Mouse (Mus musculus): ENCODE measurements around the gene Actr2. TPM values are rescaled to one million over a fixed set of nuclear protein-coding genes. Genes with fewer than 3 reads are reported as not detected.

Gene Actr2
- polyA plus RNA-seq, 1 experiment from 2014 or later: 153 TPM

DNA sequence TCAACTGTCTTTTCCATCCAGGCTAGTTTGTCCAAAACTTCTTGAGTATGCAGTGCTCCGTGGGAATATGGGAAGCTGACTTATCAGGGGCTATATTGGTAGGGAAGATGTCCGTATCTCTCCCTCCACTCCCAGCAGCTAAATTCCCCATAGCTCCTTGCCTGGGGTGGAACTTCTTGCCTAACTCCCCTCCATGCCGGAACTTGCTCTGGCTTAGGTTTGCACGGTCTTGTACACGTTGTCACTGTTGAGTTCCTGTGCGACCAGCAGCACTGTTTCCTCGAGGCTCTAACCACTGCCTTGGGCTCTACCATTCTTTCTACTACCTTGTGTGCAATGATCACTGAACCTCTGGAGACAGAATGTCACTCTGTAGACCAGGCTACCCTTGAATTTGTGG lies 4.6 kb downstream of the Actr2 start:
- Histone ChIP-seq H3K9me3 (replicated peaks) (no peaks in the 10 kb centered on the region), H3K27me3 (no peaks in the 10 kb centered on the region), H3K4me1 (peaks cover 11% of the 10 kb centered on the region), H3K9ac (no peak overlapping the region), H3K27ac (no peak overlapping the region), H3K36me3 (peaks cover 12% of the 10 kb centered on the region; the same call in 1 of the 2 replicates), H3K4me3 (no peak overlapping the region), H3K4me2 (replicated peaks) (no peak overlapping the region)
- no peak for ATAC-seq (ENCODE audit: low FRiP score)
- 96% methylated on average over 7 of the region's 7 CpGs for WGBS

DNA sequence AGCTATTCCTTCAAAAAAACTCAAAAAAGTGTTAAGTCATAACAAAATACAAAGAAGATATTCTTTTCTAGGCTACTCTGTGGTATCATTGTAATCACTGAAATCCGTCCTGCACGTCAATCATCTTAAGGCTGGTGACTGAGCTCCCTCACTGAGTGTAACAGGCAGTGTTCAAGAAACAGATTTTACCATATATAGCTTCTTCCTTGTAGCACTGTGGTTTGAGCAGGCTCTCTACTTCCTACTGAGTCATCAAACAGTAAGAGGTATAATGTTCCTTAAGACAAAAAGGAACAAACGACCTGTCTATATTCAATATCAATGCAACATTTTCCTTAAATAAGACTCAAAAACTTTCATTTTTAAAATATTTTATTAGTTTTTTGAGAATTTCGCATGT lies 5.0 kb downstream of the Actr2 start:
- 96% methylated on average over 4 of the region's 4 CpGs for WGBS
- H3K4me3 ChIP-seq: no peak overlapping the region
- H3K4me2 ChIP-seq (replicated peaks): no peak overlapping the region
- peaks cover 12% of the 10 kb centered on the region; the same call in 1 of the 2 replicates for H3K36me3 ChIP-seq
- ATAC-seq (ENCODE audit: low FRiP score): no peak
- no peak overlapping the region for H3K27ac ChIP-seq
- H3K9me3 ChIP-seq (replicated peaks): no peaks in the 10 kb centered on the region
- no peaks in the 10 kb centered on the region for H3K27me3 ChIP-seq
- peaks cover 11% of the 10 kb centered on the region for H3K4me1 ChIP-seq
- no peak overlapping the region for H3K9ac ChIP-seq

DNA sequence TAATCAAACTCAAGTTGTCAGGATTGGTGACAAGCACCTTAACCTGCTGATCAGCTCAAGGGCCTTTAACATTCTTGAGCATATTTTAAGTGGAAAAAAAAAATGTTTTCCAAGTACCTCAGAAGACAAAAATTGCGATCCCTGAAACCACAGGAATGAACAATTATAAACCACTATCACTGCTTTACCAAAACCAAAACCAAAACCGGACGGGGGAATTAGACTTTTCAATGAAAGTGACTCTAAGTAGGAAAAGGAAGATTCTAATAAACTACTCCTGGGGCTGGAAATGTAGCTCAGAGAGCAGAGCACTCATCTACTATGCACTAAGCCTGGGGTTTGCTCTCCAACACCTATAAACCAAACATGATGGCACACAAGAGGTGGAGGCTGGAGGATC lies 5.8 kb downstream of the Actr2 start:
- ATAC-seq (ENCODE audit: low FRiP score): no peak
- Histone ChIP-seq H3K9ac (no peak overlapping the region), H3K4me1 (peaks cover 11% of the 10 kb centered on the region), H3K27ac (no peak overlapping the region), H3K36me3 (peaks cover 12% of the 10 kb centered on the region; the same call in 1 of the 2 replicates), H3K9me3 (replicated peaks) (no peaks in the 10 kb centered on the region), H3K27me3 (no peaks in the 10 kb centered on the region), H3K4me2 (replicated peaks) (no peak overlapping the region), H3K4me3 (no peak overlapping the region)
- WGBS: 93% methylated on average over 3 of the region's 3 CpGs

DNA sequence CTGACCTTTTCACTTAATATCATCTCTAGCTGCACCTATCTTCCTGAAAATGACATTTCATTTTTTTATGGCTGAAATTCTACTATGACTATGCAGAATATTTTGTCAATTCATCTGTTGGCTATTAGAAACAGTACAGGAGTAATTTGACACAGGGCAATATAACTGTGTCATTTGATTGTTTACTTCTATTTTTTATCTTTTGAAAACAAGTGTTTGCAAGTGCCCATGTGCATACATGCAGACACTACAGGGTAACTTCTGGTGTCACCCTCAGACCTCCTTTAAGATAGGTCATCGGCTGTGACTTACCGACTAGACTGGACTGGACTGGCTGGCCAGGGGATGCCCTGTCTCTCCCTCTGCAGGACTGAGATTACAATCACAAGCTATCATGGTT lies 8.8 kb downstream of the Actr2 start:
- Histone ChIP-seq H3K4me3 (no peak overlapping the region), H3K27ac (no peak overlapping the region), H3K4me1 (no peaks in the 10 kb centered on the region), H3K27me3 (no peaks in the 10 kb centered on the region), H3K36me3 (peaks cover 10% of the 10 kb centered on the region; the same call in 1 of the 2 replicates), H3K9me3 (replicated peaks) (no peaks in the 10 kb centered on the region), H3K4me2 (replicated peaks) (no peak overlapping the region), H3K9ac (no peak overlapping the region)
- no peak for ATAC-seq (ENCODE audit: low FRiP score)
- WGBS: 96% methylated on average over 2 of the region's 2 CpGs

DNA sequence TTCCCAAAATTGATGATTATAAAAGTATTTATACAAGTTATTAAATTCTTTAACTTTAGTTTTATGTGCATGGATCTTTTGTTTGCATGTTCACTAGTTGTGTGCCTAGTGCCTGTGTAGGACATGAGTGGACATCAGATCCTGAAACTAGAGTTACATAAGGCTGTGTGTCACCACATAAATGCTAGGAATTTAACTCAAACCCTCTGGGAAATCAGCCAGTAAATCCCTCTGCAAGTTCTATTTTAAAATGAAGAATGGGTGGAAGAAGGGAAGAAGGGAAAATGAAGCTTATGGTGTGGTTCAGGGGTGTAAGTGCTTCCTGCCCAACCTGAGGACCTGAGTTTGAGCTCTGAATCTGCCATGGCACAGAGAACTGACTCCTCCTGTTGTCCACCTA lies 26.4 kb downstream of the Actr2 start:
- H3K4me2 ChIP-seq (replicated peaks): no peak overlapping the region
- H3K27ac ChIP-seq: no peak overlapping the region
- H3K27me3 ChIP-seq: no peaks in the 10 kb centered on the region
- H3K9ac ChIP-seq: no peak overlapping the region
- H3K4me3 ChIP-seq: no peak overlapping the region
- H3K4me1 ChIP-seq: no peaks in the 10 kb centered on the region
- no peak for ATAC-seq (ENCODE audit: low FRiP score)
- H3K36me3 ChIP-seq: peaks cover 44% of the 10 kb centered on the region
- H3K9me3 ChIP-seq (replicated peaks): no peaks in the 10 kb centered on the region

DNA sequence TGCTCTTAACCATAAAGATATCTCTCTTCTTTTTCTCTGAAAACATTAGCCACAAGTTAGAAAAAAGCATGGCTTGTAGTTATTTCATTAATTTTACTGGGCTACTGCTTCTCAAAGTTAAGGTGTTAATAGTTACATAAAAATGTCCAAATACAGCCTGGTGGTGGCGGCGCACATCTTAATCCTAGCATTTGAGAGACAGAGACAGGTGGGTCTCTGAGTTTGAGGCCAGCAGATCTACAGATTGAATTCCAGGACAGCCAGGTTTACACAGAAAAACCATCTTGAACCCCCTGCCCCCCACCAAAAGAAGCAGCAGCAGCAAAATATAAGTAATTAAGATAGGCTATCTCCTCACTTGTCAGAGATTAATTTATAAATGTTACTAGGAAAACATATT lies 27.1 kb downstream of the Actr2 start:
- Histone ChIP-seq H3K9me3 (replicated peaks) (no peaks in the 10 kb centered on the region), H3K27ac (no peak overlapping the region), H3K36me3 (peaks cover 46% of the 10 kb centered on the region), H3K9ac (no peak overlapping the region), H3K27me3 (no peaks in the 10 kb centered on the region), H3K4me2 (replicated peaks) (no peak overlapping the region), H3K4me3 (no peak overlapping the region), H3K4me1 (no peaks in the 10 kb centered on the region)
- no peak for ATAC-seq (ENCODE audit: low FRiP score)
- WGBS: 98% methylated on average over 2 of the region's 2 CpGs

DNA sequence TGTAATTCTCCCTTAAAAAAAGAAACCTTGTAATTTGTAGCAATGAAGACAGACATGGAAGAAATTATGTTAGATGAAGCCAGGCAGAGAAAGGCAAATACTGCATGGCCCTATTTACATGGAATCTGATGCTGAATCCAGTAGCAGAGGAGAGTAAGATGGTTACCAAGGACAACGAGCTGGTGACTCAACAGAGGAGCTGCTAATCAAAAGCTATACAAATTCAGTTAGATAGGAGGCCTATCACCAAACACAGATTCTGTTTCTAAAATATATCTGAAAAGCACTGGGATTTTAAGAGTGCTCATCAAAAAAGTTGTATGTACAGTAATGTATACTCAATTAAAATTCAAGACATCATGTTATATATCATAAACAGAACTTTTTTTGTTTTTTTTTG lies 37.3 kb downstream of the Actr2 start:
- H3K4me1 ChIP-seq: no peaks in the 10 kb centered on the region
- H3K27me3 ChIP-seq: no peaks in the 10 kb centered on the region
- H3K4me3 ChIP-seq: no peak overlapping the region
- 76% methylated on average over 1 of the region's 1 CpGs for WGBS
- no peaks in the 10 kb centered on the region for H3K9me3 ChIP-seq (replicated peaks)
- no peak overlapping the region for H3K4me2 ChIP-seq (replicated peaks)
- no peak overlapping the region for H3K9ac ChIP-seq
- H3K36me3 ChIP-seq: peaks cover 67% of the 10 kb centered on the region
- no peak for ATAC-seq (ENCODE audit: low FRiP score)
- H3K27ac ChIP-seq: no peak overlapping the region

DNA sequence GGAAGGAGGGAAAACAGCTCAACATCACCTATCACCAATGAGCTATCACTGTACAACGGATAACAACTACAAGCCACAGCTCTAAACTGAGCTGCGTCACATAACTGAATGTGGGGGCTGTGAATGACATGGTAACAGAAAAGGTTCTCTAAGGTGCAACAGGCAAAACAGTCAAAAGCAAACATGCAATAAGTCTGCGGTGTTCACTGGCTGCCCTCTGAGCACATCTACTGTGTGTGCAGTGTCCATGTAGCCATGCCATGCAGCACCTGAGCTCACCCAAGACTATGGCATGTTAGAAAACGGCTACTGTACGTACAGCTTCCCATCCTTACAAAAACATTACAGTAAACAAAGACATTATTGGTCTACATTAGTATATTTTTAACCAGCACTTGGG lies 39.9 kb downstream of the Actr2 start:
- WGBS: 96% methylated on average over 5 of the region's 5 CpGs
- no peak overlapping the region for H3K27ac ChIP-seq
- peaks cover 62% of the 10 kb centered on the region for H3K36me3 ChIP-seq
- no peaks in the 10 kb centered on the region for H3K9me3 ChIP-seq (replicated peaks)
- H3K27me3 ChIP-seq: no peaks in the 10 kb centered on the region
- H3K4me3 ChIP-seq: no peak overlapping the region
- H3K9ac ChIP-seq: no peak overlapping the region
- ATAC-seq (ENCODE audit: low FRiP score): no peak
- H3K4me1 ChIP-seq: no peaks in the 10 kb centered on the region
- no peak overlapping the region for H3K4me2 ChIP-seq (replicated peaks)

DNA sequence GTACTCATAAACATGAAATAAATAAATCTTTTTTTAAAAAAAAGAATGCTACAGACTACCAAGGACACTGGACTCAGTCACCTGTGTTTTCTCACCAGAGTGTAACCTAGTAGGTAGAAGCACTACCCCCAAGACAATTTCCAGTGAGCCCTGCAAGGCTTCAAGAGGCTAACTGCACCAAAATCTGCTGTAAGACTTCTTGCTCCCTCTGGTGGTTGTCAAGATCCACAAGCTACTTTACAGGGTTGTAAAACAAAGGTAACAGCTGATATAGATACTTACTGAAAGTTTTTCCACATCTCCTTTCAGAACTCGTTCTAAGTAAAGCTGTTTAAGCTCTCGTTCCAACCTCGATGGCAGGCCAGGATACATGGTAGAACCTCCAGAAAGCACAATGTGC lies 40.5 kb downstream of the Actr2 start:
- peaks cover 58% of the 10 kb centered on the region for H3K36me3 ChIP-seq
- 85% methylated on average over 3 of the region's 3 CpGs for WGBS
- no peak for ATAC-seq (ENCODE audit: low FRiP score)

DNA sequence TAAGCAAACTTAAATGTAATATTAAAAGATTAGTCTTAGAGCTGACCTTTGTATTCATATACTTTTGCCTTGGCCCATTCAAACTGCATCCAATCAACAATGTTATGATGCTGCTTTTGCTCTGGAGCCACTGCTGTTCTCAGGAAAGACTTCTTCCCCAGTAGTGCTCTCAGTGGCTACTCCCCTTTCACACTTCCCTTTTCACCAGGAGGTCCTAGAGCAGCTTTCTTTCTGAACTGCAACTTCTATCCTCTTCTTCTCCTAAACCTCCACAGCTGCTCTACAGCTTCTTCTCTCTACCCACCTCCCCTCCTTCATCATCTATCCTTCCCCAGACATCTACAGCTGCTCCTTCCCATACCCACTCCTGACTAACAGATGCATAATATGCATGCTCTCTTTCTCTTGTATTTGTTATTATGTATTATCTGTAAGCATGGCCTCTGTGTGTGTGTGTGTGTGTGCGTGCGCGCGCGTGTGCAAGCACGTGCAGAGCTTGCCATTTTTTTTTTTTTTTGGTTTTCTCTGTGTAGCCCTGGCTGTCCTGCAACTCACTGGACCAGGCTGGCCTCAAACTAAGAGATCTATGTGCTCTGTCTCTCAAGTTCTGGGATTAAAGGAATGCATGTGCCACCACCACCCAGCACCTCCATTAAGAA lies 44.2 kb downstream of the Actr2 start:
- peaks cover 53% of the 10 kb centered on the region for H3K36me3 ChIP-seq
- ATAC-seq (ENCODE audit: low FRiP score): no peak
- H3K27ac ChIP-seq: no peak overlapping the region
- no peak overlapping the region for H3K9ac ChIP-seq
- WGBS: 98% methylated on average over 6 of the region's 6 CpGs
- no peaks in the 10 kb centered on the region for H3K27me3 ChIP-seq
- H3K4me2 ChIP-seq (replicated peaks): no peak overlapping the region
- H3K4me3 ChIP-seq: no peak overlapping the region
- peaks cover 8% of the 10 kb centered on the region; the same call in 1 of the 2 replicates for H3K4me1 ChIP-seq
- no peaks in the 10 kb centered on the region for H3K9me3 ChIP-seq (replicated peaks)

More for the DNA sequence above, 40.5 kb downstream of the Actr2 start:
- Histone ChIP-seq H3K9ac (no peak overlapping the region), H3K4me3 (no peak overlapping the region), H3K4me2 (replicated peaks) (no peak overlapping the region), H3K4me1 (no peaks in the 10 kb centered on the region), H3K27ac (no peak overlapping the region), H3K27me3 (no peaks in the 10 kb centered on the region), H3K9me3 (replicated peaks) (no peaks in the 10 kb centered on the region)

DNA sequence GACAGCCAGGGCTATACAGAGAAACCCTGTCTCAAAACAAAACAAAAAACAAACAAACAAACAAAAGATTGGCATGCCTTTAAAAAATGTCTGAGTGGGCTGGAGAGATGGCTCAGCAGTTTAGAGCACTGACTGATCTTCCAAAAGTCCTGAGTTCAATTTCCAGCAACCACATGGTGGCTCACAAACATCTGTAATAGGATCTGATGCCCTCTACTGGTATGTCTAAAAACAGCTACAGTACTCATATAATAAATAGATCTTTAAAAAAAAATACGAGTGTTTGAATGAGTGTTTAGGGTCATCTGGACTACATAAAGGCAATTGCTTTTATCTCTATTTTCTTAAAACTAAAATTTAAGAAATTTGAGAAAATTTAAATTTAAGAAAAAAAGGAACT lies 45.2 kb downstream of the Actr2 start:
- Histone ChIP-seq H3K9me3 (replicated peaks) (no peaks in the 10 kb centered on the region), H3K27me3 (no peaks in the 10 kb centered on the region), H3K36me3 (peaks cover 45% of the 10 kb centered on the region), H3K9ac (no peak overlapping the region), H3K4me1 (peaks cover 8% of the 10 kb centered on the region; the same call in 1 of the 2 replicates), H3K27ac (no peak overlapping the region), H3K4me3 (no peak overlapping the region), H3K4me2 (replicated peaks) (no peak overlapping the region)
- WGBS: 87% methylated on average over 1 of the region's 1 CpGs
- ATAC-seq (ENCODE audit: low FRiP score): no peak

DNA sequence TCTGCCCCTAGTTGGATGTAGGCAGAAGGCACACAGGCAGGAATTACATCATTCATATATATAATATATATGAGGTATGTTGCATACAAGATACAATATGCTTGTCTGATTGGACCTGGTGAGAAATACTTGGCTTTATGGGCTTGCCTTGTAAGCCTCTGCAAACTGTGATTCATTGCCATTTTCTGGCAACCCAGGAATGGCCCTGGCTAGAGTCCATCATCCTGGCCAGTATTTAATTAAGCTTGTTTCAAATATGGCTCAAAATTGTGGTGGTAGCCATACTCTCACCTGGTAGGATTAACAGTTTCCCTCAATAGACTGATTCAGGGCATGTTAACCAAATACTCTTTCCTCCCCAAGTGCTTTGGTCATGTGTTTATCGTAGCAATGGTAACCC lies 46.6 kb downstream of the Actr2 start:
- no peak for ATAC-seq (ENCODE audit: low FRiP score)
- 97% methylated on average over 1 of the region's 1 CpGs for WGBS
- peaks cover 41% of the 10 kb centered on the region for H3K36me3 ChIP-seq

DNA sequence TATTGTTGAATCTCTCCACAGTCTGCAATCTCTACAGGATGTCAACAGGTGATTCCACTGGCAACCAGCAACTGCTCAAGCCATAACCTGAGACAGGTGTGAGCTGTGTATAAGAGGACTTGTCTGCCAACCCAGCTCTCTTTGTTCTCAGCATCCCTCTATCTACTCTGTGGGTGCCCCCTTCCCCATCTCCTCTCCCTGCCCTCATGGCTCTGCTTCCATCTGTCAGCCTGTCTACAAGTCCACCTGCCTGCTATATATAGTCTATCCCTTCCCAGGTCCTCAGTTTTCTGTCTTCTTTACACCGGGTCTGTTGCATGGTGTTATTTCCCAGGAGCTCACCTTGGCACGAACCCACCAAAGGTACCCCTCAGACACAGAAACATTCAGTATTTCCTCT lies 47.8 kb downstream of the Actr2 start:
- H3K27me3 ChIP-seq: no peaks in the 10 kb centered on the region
- WGBS: 94% methylated on average over 2 of the region's 2 CpGs

More for the DNA sequence above, 46.6 kb downstream of the Actr2 start:
- H3K9ac ChIP-seq: no peak overlapping the region
- H3K4me2 ChIP-seq (replicated peaks): no peak overlapping the region
- no peak overlapping the region for H3K27ac ChIP-seq
- H3K9me3 ChIP-seq (replicated peaks): no peaks in the 10 kb centered on the region
- H3K4me3 ChIP-seq: no peak overlapping the region
- H3K4me1 ChIP-seq: peaks cover 8% of the 10 kb centered on the region; the same call in 1 of the 2 replicates
- H3K27me3 ChIP-seq: no peaks in the 10 kb centered on the region

More for the DNA sequence above, 47.8 kb downstream of the Actr2 start:
- H3K27ac ChIP-seq: no peak overlapping the region
- H3K4me1 ChIP-seq: peaks cover 8% of the 10 kb centered on the region; the same call in 1 of the 2 replicates
- ATAC-seq (ENCODE audit: low FRiP score): no peak
- H3K9me3 ChIP-seq (replicated peaks): no peaks in the 10 kb centered on the region
- H3K36me3 ChIP-seq: peaks cover 43% of the 10 kb centered on the region
- H3K4me2 ChIP-seq (replicated peaks): no peak overlapping the region
- H3K4me3 ChIP-seq: no peak overlapping the region
- no peak overlapping the region for H3K9ac ChIP-seq

Measured in hindbrain, embryonic 12.5 days (tissue).